Mouse (Mus musculus): Measurements from ENCODE around the gene Abhd10. TPM values are rescaled to one million over a fixed set of nuclear protein-coding genes. Genes with fewer than 3 reads are reported as not detected.

The Abhd10 gene
- polyA plus RNA-seq, 1 experiment from 2014 or later: 35.5 TPM

DNA sequence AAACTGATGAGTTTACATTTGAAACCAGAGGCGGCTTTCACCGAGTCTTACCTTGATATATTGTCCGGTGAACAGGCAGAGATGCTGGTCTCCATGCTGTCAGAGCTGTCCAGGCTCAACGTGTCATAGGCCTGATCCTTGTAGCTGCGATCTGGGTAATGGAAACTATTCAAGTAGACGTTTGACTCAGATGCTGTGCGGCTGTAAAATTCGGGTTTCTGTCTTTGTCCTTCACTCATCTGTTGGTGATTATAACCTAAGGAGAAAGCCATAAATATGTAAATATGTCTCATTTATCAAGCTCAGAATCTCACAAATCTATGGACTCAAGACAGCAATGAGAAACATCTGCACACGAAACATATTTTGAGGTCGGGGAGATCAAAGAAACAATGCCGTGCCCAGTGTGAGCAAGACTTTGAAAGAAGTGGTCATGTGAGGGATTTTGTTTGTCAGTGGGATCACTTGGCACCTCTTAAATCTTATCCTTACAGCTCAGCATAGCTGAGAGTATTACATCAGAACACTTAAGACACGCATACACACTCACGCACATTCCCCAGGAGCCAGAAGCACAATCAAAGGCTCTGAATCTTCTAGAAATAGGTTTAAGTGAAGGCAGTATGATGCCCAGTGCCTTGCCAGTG lies 20.2 kb upstream of the Abhd10 start:
- H3K36me3 ChIP-seq (ENCODE audit: insufficient read depth, low read length): peaks cover 18% of the 10 kb centered on the region
- H3K4me2 ChIP-seq (ENCODE audit: low read length): no peak overlapping the region
- no peaks in the 10 kb centered on the region for H3K27me3 ChIP-seq (ENCODE audit: insufficient read depth, low read length)
- DNase-seq (ENCODE audit: low spot score) (no peak), ATAC-seq (replicated peaks; ENCODE audit: low FRiP score, low read depth) (no peak)
- TF ChIP-seq CTCF (IDR thresholded peaks at IDR 0.05; ENCODE audit: low read depth): no peak
- H3K27ac ChIP-seq: no peak overlapping the region
- no peaks in the 10 kb centered on the region for H3K4me1 ChIP-seq (replicated peaks; ENCODE audit: insufficient read depth, low read length)
- 79% methylated on average over 13 of the region's 13 CpGs for WGBS
- H3K9ac ChIP-seq (ENCODE audit: low read depth, low read length): no peak overlapping the region
- H3K9me3 ChIP-seq (replicated peaks; ENCODE audit: low read length): no peaks in the 10 kb centered on the region
- H3K4me3 ChIP-seq (replicated peaks; ENCODE audit: low read depth, low read length): no peak overlapping the region

DNA sequence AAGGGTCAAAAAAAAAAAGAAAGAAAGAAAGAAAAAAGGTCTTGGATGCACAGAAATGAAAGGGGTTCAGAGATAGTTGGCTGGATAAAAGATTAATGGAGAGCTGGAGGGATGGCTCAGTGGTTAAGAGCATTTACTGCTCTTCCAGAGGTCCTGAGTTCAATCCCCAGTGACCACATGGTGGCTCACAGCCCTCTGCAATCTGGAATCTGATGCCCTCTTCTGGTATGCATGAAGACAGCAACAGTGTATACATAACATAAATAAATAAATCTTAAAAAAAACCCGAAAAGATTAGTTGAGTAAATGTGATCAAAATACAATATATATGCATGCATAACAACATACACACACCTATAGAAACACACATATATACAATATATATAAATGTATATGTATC lies 18.7 kb upstream of the Abhd10 start:
- no peak for ATAC-seq (replicated peaks; ENCODE audit: low FRiP score, low read depth)
- Histone ChIP-seq H3K9me3 (replicated peaks; ENCODE audit: low read length) (no peaks in the 10 kb centered on the region), H3K4me3 (replicated peaks; ENCODE audit: low read depth, low read length) (no peak overlapping the region), H3K27me3 (ENCODE audit: insufficient read depth, low read length) (no peaks in the 10 kb centered on the region), H3K9ac (ENCODE audit: low read depth, low read length) (no peak overlapping the region), H3K36me3 (ENCODE audit: insufficient read depth, low read length) (peaks cover 28% of the 10 kb centered on the region), H3K4me1 (replicated peaks; ENCODE audit: insufficient read depth, low read length) (no peaks in the 10 kb centered on the region), H3K4me2 (ENCODE audit: low read length) (no peak overlapping the region), H3K27ac (no peak overlapping the region)
- peak; percentile 55 for TF ChIP-seq CTCF (IDR thresholded peaks at IDR 0.05; ENCODE audit: low read depth)
- DNase-seq (ENCODE audit: low spot score): no peak
- WGBS: 77% methylated on average over 1 of the region's 1 CpGs

DNA sequence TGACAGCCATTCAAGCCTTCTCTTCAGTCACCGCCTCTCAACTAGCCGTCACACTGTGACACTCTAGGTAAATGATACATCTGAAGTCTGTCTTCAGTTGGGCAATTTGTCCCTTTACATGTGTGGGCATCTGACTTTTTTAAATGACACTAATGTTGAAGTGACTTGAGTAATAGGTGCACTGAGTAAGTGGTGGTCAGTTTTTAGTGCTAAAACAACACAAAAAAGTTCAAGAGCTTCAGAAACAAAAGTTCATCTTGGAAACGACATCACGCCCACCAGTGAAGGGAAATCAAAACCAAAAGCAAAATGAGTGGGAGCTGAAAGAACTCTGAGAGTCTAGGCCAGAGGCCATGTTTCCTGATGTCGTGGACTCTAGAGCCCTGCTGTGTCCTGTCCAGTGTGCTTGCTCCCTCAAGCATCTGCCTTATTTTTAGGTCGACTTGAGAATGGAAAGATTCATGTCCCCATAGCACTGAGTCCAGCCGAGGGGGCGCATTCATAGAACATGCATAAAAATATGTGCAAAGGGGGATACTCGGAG lies 16.0 kb upstream of the Abhd10 start:
- WGBS: 60% methylated on average over 9 of the region's 9 CpGs
- no peaks in the 10 kb centered on the region for H3K4me1 ChIP-seq (replicated peaks; ENCODE audit: insufficient read depth, low read length)
- H3K4me2 ChIP-seq (ENCODE audit: low read length): no peak overlapping the region
- H3K36me3 ChIP-seq (ENCODE audit: insufficient read depth, low read length): peaks cover 28% of the 10 kb centered on the region
- ATAC-seq (replicated peaks; ENCODE audit: low FRiP score, low read depth) (no peak), DNase-seq (ENCODE audit: low spot score) (no peak)
- no peak overlapping the region for H3K9ac ChIP-seq (ENCODE audit: low read depth, low read length)
- H3K9me3 ChIP-seq (replicated peaks; ENCODE audit: low read length): no peaks in the 10 kb centered on the region
- no peaks in the 10 kb centered on the region for H3K27me3 ChIP-seq (ENCODE audit: insufficient read depth, low read length)
- H3K4me3 ChIP-seq (replicated peaks; ENCODE audit: low read depth, low read length): no peak overlapping the region
- no peak for TF ChIP-seq CTCF (IDR thresholded peaks at IDR 0.05; ENCODE audit: low read depth)
- 0 out of 2 replicates have a peak overlapping the region, but pooled peaks have one; percentile 31 for H3K27ac ChIP-seq

GRCm38 (mm10) chr16:45757421-45758078 lies 14.8 kb upstream of the Abhd10 start:
- Histone ChIP-seq H3K36me3 (ENCODE audit: insufficient read depth, low read length) (peaks cover 28% of the 10 kb centered on the region), H3K27me3 (ENCODE audit: insufficient read depth, low read length) (no peaks in the 10 kb centered on the region), H3K27ac (peak overlapping the region; percentile 81), H3K4me3 (replicated peaks; ENCODE audit: low read depth, low read length) (no peak overlapping the region), H3K9ac (ENCODE audit: low read depth, low read length) (no peak overlapping the region), H3K9me3 (replicated peaks; ENCODE audit: low read length) (no peaks in the 10 kb centered on the region), H3K4me2 (ENCODE audit: low read length) (no peak overlapping the region), H3K4me1 (replicated peaks; ENCODE audit: insufficient read depth, low read length) (no peaks in the 10 kb centered on the region)
- ATAC-seq (replicated peaks; ENCODE audit: low FRiP score, low read depth) (peak; percentile 46; the same call in 1 of the 2 replicates), DNase-seq (ENCODE audit: low spot score) (peak; percentile 71)
- 71% methylated on average over 12 of the region's 12 CpGs for WGBS
- no peak for TF ChIP-seq CTCF (IDR thresholded peaks at IDR 0.05; ENCODE audit: low read depth)

DNA sequence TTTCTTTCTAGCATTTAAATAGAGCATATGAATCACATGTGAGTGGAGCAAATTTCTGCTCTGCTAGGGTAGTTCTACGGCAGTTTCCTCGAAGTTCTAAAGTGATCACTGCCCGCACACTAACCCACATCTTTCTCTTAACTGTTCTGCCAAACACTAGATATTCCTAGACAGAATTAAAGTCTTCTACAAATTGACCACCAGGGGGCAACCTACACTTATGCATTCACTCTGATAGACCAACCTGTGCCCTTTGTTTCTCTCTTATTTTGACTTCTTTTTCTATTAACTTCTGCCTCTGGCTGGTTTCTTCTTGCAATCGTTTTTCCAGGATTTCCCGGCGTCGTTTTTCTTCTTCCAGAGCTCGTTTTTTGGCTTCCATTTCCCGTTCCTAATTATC lies 14.1 kb upstream of the Abhd10 start:
- H3K27me3 ChIP-seq (ENCODE audit: insufficient read depth, low read length): no peaks in the 10 kb centered on the region
- H3K4me3 ChIP-seq (replicated peaks; ENCODE audit: low read depth, low read length): no peak overlapping the region
- no peak overlapping the region for H3K9ac ChIP-seq (ENCODE audit: low read depth, low read length)
- peak; percentile 64; the same call in 1 of the 2 replicates for ATAC-seq (replicated peaks; ENCODE audit: low FRiP score, low read depth)
- WGBS: 33% methylated on average over 9 of the region's 9 CpGs
- peaks cover 32% of the 10 kb centered on the region for H3K36me3 ChIP-seq (ENCODE audit: insufficient read depth, low read length)
- peak; percentile 92 for DNase-seq (ENCODE audit: low spot score)
- no peaks in the 10 kb centered on the region for H3K4me1 ChIP-seq (replicated peaks; ENCODE audit: insufficient read depth, low read length)
- H3K27ac ChIP-seq: no peak overlapping the region
- no peaks in the 10 kb centered on the region for H3K9me3 ChIP-seq (replicated peaks; ENCODE audit: low read length)
- peak; percentile 92 for TF ChIP-seq CTCF (IDR thresholded peaks at IDR 0.05; ENCODE audit: low read depth)
- H3K4me2 ChIP-seq (ENCODE audit: low read length): no peak overlapping the region

DNA sequence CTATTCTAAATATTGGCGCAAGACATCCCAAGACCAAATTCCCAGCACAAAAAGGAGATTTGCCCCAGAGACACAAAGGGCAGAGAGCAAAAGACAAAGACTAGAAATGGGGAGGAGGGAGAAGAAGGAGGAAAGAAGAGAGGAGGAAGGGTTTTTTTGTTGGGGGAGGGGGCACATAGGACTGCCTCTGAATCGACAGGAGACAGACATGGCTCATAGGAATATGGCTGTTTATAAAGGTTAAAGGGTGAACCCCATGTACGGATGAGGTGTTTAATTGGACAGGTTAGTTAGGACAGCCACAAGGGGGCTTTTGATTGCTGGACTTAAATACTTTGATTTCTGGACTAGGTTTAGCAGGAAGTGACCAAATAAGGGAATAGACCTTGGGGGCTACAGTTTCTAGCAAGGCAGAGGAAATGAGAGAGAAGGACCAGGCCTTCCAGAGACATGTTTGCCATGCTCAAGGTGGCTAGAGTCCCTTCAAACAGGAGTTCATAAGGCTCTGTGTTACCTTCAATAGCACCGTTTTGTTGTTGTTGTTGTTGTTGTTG lies 913 bp upstream of the Abhd10 start:
- WGBS: 59% methylated on average over 4 of the region's 4 CpGs

More for the DNA sequence above, 913 bp upstream of the Abhd10 start:
- Histone ChIP-seq H3K4me1 (replicated peaks; ENCODE audit: insufficient read depth, low read length) (peaks cover 7% of the 10 kb centered on the region; the same call in 1 of the 2 replicates), H3K9me3 (replicated peaks; ENCODE audit: low read length) (no peaks in the 10 kb centered on the region), H3K4me2 (ENCODE audit: low read length) (peak overlapping the region; percentile 65; the same call in 1 of the 2 replicates), H3K27me3 (ENCODE audit: insufficient read depth, low read length) (no peaks in the 10 kb centered on the region), H3K36me3 (ENCODE audit: insufficient read depth, low read length) (peaks cover 17% of the 10 kb centered on the region; the same call in 1 of the 2 replicates), H3K4me3 (replicated peaks; ENCODE audit: low read depth, low read length) (no peak overlapping the region), H3K9ac (ENCODE audit: low read depth, low read length) (no peak overlapping the region), H3K27ac (peak overlapping the region; percentile 95)
- DNase-seq (ENCODE audit: low spot score): peak; percentile 38
- no peak for ATAC-seq (replicated peaks; ENCODE audit: low FRiP score, low read depth)
- TF ChIP-seq CTCF (IDR thresholded peaks at IDR 0.05; ENCODE audit: low read depth): peak; percentile 24; the same call in 1 of the 2 replicates
